Mouse (Mus musculus) ovary, postnatal 10 days (tissue): ENCODE data around the gene Tap2.

Experiments used
- DNase-seq: peaks from one replicate; pipeline ENCODE4 v3.0.0; 2022; ENCODE audit warnings: low spot score

Tap2 gene

DNA sequence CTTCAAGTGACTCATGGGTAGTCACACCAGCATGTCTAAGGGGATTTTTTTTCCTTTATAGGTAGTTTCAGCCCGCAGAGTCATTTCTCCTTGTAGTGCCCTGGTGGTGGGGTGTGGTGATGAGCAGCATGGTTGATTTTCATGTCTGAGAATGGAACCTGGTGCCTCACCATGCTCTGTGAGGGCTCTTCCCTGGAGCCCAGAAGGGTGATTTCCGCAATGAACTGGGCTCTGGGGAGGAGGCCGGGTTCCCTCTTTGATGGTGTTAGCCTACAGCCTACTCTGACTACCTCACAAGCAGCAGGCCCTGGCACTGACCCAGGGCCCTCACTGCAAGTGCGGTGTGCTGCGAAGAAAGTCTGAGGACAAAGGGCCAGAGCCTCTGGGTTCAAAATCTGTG lies at the start of gene Tap2:
Gene Tap2, plus strand, starts transcription at position 84 of the 400 bp plus-strand sequence.
- no peak for DNase-seq

DNA sequence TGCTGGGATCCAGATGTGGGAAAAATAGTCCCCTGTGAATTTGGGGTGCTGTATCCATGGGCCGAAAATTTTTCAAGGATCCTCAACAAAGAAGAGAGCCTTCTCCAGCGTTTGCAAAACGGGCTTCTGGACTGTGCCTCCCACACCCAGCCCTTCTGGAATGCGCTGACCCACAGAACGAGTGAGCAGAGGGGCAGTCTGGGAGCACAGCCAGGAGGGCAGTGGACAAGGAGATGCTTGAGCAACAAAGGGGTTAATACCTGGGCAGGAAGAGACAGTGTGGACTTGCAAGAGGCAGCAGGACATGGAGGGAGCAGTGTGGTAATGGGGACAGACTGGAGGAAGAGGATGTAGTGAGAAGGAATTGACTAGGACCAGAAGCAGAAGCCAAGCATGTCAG lies 47.8 kb upstream of the Tap2 start:
- no peak for DNase-seq

DNA sequence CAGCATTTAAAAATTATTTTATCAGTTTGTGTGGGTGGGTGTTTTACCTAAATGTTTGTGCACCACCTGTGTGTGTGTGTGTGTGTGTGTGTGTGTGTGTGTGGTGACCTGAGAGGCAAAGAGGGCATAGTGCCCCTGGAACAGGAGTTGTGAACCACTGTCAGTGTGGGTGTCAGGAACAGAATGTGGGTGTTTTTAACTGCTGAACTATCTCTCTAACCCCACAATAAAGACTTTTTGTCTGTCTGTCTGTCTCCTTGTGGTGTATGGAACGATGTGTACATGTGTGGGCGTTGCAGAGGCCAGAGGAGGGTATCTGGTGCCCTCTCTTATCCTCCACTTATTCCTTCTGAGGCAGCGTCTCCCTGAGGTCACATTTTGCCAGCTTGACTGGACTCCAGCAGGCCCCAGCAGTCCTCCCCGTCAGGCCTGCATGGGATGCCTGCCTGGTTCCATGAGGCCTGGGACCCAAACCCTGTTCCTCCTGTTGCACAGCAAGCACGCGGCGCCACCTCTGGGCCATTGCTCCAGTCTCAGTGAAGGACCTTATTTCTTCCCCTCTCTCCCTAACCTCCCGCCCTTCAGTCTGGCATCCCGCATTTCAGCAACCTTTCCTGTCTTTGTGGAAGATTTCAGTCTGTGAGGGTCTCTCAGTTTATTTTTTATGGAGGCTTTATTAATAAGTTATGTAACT lies 39.0 kb upstream of the Tap2 start:
- DNase-seq = no peak

DNA sequence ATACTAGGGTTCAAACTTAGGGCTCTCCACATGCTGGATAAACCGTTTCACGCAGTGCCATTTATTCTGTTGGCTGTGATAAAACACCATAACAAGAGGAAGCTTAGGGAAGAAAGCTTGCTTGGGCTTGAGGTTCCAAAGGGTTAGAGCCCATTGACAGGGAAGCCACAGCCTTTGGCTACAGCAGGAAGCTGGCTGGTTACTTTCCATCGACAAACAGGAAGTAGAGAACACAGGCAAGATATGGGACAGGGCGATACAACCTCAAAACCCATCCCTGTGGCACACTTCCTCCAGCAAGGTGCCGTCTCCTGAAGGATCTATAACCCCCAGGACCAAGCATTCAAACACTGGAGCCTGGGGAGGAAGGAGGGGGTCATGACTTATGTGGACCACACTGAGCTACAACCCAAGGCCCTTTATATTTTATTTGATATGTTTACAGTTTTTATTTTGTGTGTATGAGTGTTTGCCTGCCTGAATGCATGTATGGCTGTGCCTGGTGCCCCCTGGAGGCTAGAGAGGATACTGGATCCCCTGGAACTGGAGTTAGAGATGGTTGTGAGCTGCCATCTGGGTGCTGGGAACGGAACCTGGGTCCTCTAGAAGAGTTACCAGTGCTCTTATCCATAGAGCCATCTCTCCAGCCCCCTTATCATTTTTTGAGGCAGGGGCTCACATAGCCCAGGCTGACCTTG lies 38.1 kb upstream of the Tap2 start:
- no peak for DNase-seq

DNA sequence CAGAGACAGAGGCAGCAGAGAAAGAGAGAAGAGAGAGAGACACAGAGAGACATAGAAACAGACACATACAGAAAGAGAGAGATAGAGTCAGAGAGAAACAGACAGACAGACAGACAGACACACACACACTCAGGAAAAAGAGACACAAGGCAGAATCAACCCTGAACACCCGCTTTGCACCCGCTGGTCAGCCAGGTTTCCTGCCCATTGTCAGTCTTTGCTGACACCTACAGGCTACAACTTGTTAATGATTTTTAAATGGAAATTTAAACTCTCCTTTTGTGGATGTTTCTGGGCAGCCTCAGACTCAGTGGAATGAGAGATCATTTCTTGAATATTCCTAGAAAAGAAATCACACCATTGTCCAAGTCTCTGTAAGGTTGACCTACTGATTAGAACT lies 34.0 kb upstream of the Tap2 start:
- DNase-seq = no peak

DNA sequence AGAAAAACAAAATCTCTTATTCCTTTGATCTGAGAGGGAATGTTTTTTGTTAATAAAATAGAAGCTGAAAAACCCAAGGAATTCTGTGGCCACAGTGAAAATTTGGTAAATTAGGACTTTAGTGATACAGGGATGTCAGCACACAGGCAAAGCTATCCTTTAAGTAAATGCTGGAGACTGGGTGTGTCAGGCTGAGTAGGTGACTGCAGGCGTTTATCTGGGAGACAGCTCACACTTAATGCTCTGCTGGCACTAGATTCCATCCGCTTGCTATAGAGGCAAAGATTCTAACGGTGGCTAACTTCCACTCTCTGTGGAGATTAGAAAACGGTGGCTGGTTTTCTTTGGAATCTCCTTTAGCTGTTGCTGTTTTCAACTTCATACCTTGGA lies 32.8 kb upstream of the Tap2 start:
- DNase-seq = no peak

DNA sequence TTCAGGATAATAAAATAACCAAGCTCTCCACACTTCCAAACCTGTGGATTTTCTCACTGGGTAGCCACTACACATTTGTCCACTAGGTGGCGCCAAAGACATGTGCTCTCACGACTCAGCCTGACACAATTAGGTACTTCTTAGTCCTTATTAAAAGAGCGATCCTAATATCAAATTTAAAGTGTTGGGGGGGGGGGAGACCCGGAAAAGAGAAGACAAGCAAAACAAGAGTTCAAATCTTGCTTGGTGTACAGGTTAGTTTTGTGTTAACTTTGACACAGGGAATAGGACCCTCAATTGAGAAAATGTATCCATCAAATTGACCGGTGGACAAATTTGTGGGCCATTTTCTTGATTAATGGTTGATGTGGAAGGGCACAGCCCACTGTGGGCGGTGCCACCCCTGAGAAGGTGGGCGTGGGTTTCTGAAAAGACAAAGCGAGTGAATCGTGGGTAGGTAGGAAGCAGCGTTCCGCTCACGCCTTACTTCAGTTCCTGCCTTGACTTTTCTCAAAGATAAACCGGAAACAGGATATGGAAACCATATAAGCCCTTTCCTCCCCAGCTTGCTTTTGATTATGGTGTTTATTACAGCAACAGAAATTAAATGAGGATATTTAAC lies 32.3 kb upstream of the Tap2 start:
- DNase-seq = peak; percentile 64

DNA sequence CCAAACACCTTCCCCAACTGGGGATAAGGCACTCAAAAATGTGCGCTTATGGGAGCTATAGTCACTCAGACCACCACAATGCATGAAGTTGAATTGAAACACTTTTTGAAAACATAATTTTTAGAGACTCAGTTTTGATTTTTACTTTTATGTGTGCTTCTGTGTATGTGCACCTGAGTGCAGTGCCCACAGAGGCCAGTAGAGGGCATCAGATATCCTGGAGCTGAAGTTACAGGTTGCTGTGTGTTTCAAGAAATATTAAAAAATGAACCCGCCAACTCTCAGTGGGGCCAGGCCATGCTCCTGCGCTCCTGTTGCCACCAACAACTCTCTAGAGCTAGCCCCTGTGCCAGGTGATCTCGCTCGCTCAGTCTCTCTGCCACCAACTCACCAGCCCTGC lies 30.8 kb upstream of the Tap2 start:
- no peak for DNase-seq

DNA sequence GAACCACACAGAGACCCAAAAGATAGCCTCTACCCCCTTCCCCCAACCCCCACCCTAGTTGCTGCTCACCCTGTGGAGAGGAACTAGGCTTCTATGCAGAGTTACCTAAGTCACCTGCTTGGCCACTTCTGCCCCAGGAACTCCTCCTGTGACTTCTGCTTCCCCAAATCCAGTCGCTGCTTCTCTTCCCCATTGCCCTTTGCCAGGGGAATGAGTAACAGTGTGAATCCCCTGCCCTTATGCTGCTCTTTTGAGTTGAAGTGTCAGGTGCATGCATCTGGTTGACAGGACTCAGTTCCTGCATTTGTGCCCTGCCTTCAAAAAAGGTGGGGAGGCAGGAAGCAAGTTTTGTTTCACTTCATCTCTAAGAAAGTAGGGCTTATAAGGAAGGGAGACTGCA lies 29.3 kb upstream of the Tap2 start:
- DNase-seq = no peak

DNA sequence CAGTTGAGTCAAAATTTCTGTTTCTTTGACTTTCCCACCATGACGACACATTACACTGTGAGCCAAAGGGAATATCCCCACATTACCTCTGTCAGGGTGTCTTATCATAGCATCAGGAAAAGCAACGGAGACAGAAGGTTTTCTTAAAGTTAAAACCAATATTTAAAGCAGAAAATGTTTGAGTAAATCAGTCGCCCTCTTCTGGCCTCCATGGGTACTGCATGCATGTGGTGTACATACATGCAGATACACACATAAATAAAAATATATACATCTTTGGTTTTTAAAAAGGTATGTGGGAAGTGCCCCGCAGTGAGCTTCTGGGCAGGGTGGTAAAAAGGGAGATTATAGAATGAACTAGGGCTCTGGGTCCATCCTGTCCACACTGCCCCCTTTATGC lies 26.1 kb upstream of the Tap2 start:
- no peak for DNase-seq

DNA sequence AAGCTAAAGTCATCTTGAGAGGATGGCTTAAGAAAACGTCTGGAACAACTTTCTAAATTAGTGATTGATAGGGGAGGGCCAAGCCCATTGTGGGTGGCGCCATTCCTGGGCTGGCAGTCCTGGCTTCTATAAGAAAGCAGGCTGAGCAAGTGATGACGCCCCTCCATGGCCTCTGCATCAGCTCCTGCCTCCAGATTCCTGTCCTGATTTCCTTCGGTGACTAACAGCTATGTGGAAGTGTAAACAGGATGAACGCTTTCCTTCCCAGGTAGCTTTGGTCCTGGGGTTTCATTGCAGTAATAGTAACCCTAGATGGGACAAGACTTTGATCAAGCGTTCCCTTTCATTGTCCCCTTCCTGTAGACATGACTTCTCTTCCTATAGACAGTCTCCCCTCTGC lies 24.3 kb upstream of the Tap2 start:
- no peak for DNase-seq

DNA sequence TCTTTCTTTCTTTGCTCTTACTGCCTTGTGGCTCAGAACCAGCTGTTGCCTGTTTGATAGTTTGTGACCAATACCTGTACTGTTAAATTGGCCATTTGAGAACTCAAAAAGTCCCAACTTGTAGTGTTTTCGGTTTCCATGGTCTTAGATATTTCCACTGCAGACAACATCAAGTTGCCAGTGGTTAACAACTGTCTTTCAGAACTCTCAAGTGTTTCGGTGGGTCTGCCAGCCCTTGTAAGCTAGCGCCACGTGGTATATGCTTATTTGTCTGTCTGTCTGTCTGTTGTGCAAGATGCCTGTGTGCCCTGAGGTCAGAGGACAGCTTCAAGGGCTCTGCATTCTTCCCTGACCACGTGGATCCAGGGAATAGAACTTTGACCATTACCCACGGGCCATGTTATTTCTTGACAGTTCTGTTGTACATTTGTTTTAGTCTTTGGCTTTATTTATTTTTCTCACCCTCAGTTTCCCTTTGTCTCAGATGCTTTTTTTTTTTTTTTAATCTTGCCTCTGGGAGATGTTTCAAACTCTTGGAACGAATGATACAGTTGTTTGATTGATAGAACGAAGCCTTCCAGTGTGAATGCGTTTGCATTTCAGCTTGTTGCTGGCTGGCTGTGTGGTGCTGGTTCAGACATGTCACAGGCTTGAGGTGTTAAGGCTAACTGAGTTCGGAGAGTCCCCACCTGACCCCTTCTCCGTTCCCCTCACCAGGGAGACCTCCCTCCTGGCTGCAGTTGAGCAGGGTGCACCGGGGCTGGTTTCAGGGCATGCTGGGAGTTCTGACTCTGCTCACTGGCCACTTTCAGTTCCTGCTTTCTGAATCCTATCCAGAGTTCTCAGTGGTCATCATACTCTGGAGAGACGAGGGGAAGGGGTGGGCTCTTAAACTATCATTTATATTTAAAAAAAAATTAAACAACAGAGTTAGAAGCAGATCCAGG lies 23.1 kb upstream of the Tap2 start:
- no peak for DNase-seq

DNA sequence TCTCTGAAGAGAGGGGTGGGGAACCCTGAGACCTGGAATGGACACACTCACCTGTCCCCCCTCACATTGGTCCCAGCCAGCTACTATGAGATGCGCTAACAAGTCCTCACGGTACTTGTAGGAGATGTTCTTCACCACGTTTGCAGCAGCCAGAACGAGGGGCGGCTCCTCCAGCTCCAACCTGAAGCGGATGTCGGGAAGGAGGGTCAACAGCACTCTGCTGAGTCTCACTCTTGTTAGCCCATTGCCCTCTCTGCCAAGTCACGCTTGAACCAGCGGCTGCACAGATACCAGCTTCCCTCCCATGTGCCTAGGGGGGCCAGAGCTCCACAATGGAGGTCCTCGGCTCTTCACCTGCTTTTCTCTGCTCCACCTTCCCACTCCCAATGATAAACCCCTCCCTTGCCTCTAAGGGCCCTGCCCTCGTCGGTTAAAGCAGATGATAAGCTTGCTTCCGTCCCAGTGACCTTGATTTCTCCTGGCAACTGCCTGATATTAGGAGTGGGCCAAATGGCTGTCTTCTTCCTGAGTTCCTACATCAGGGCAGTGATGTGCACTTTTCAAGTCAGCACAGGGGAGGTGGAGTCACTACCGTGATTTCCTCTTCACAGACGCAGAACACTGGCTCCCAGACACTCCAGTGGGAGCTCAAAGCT lies 19.6 kb upstream of the Tap2 start:
- no peak for DNase-seq

DNA sequence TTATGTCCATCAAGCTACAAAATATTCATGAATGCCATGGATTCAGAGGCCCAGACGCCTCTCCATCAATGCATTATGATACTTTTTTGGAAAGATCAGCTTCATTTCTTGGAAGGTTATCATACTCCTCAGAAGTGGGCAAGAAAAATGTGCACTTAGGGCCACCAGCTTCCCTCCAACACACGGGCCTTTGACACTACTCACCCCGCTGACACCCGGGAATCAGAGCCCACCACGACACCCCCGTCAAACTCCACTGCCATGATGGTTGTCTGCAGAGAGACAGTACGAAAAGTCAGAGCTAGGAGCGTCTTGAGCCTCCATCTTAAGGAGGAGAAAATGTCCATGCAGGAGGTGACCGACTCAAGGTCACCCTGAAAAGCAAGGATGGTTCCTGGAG lies 17.8 kb upstream of the Tap2 start:
- DNase-seq = no peak

DNA sequence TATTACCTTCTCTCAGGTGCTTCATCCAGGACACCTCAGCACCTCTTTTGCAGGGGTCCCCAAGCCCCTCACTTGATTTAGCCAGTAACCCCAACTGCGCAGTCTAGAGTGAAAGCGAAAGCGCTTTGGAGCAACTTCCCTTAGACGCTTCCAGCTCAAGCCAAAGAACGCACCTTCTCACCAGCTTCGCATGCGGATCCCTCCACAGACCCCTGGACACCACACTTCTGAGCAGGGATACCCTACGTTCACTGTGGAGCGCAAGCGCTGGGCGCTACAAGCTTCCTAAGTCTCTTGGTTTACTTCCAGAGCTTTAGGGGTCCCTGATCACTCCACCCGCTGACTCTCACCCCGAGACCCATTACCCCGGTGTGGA lies 16.5 kb upstream of the Tap2 start:
- DNase-seq = no peak

DNA sequence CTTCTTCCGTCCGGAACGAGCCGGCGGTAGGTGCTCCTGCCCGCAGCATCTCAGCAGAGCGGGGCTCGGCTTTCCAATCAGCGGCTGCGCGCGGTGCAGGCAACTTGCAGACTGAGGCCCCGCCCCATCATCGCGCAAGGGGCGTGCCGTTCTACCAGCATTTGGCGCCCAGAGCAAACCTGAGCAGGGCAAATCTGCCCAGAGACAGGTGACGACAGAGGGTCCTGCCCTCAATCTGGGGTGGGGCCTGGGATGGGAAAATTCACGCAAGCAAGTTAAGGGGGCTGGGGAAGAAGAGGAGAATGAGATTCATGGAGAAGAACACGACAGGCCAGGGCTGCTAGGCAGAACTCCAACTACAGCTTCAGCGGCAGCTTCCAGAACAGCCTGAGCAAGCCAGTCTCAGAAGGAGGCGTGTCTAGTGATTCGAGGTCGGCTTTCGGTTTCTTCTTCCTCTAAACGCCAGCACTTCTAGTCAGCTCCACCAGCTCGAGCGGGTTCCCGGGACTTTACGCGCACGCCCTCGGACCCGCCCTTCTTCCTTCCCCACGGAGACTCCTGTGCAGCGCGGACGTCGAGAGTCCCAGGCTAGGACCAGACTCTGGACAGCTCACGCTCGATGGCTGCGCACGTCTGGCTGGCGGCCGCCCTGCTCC lies 15.9 kb upstream of the Tap2 start, which contains the start of the genes Tap1 and Psmb9:
Gene Tap1, plus strand, starts transcription at position 293 of the 656 bp plus-strand sequence.
Gene Psmb9, minus strand, starts transcription at position 504 of the 656 bp plus-strand sequence.
- peak; percentile 97 for DNase-seq

DNA sequence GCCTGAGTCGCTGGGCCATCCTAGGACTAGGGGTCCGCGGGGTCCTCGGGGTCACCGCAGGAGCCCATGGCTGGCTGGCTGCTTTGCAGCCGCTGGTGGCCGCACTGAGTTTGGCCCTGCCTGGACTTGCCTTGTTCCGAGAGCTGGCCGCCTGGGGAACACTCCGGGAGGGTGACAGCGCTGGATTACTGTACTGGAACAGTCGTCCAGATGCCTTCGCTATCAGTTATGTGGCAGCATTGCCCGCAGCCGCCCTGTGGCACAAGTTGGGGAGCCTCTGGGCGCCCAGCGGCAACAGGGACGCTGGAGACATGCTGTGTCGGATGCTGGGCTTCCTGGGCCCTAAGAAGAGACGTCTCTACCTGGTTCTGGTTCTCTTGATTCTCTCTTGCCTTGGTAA lies 15.3 kb upstream of the Tap2 start:
- DNase-seq = no peak

DNA sequence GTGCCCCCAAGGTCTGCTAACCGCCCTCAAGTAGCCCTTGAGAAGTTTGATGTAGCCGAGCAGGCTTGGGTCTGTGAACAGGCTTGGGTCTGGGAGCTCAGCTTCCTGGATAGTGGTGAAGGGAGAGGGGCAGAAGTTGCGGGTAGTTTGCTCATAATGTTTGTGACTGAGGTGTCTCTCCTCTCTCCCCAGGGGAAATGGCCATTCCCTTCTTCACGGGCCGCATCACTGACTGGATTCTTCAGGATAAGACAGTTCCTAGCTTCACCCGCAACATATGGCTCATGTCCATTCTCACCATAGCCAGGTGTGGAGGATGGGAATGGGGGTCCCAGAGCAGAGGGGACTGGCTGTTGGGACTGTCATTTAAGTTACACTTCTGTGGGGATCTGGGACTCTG lies 14.3 kb upstream of the Tap2 start:
- no peak for DNase-seq

DNA sequence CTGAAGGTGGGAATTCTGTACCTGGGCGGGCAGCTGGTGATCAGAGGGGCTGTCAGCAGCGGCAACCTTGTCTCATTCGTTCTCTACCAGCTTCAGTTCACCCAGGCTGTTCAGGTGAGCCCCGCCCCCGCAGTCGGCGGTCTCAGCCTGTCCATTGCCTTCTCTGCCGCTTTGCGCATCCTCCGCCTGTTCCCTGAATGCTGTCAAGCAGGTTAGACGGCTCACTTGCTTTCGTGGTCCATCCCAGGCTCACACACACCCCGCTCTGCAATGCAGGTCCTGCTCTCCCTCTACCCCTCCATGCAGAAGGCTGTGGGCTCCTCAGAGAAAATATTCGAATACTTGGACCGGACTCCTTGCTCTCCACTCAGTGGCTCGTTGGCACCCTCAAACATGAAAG lies 10.5 kb upstream of the Tap2 start:
- DNase-seq = no peak

DNA sequence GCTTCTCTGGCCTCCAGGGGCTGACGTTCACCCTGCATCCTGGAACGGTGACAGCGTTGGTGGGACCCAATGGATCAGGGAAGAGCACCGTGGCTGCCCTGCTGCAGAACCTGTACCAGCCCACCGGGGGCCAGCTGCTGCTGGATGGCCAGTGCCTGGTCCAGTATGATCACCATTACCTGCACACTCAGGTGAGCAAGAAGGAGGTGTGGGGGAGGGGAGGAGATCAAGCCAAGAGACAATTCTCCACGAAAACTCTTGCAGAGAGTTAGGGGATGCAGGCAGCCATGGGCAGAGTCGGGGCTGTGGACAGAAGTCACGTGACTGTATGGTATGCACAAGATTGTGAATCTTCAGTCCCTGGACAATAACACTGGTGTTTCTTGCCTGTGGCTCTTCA lies 9.9 kb upstream of the Tap2 start:
- DNase-seq = no peak

DNA sequence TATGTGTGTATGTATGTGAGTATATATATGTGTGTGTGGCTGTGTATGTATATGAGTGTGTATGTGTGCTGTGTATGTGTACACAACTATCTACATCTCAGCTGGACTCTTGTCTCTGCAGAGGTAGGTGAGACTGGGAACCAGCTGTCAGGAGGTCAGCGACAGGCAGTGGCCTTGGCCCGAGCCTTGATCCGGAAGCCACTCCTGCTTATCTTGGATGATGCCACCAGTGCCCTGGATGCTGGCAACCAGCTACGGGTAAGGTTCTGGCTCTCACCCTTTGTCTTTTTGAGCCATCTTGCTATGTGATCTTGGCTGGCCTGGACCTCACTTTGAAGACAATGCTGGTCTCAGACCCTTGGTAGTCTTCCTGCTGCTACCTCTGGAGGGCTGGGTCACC lies 8.6 kb upstream of the Tap2 start:
- no peak for DNase-seq
